Mouse (Mus musculus) forebrain, embryonic 14.5 days (tissue): Measurements from ENCODE around the gene Abcb1a. TPM values are rescaled to one million over a fixed set of nuclear protein-coding genes. Genes with fewer than 3 reads are reported as not detected.
A peak's percentile ranks its signal among the peaks of the same experiment; 100 is the strongest.

Experiments
- ATAC-seq: fragments of 200-750 bp; cut with Nextera tagmentation; 2 replicates; pipeline ENCODE4 v1.8.0; 2017; ENCODE audit warnings: mild to moderate bottlenecking, moderate library complexity
- DNase-seq: peaks from one replicate; pipeline ENCODE4 v3.0.0-alpha.2; 2015; ENCODE audit warnings: low spot score
- H3K27ac ChIP-seq: fragments of 300-500 bp; sonication (generic); 2 replicates; pipeline ENCODE4 v1.5.1; 2014; ENCODE audit warnings: low read depth, mild to moderate bottlenecking, control low read depth, low read length, moderate library complexity
- H3K27me3 ChIP-seq: fragments of 300-500 bp; sonication (generic); replicated peaks from 2 replicates; pipeline ENCODE4 v1.6.1; 2014; ENCODE audit warnings: low read length, control low read depth, mixed read lengths; ENCODE audit not compliant: control insufficient read depth, insufficient read depth
- H3K36me3 ChIP-seq: fragments of 300-500 bp; sonication (generic); 2 replicates; pipeline ENCODE4 v1.6.1; 2014; ENCODE audit warnings: low read length, control low read depth; ENCODE audit not compliant: control insufficient read depth, insufficient read depth
- H3K4me1 ChIP-seq: fragments of 300-500 bp; sonication (generic); 2 replicates; pipeline ENCODE4 v1.6.1; 2014; ENCODE audit warnings: antibody characterized with exemption, low read length, control low read depth; ENCODE audit not compliant: control insufficient read depth, insufficient read depth
- H3K4me2 ChIP-seq: fragments of 300-500 bp; sonication (generic); 2 replicates; pipeline ENCODE4 v1.6.1; 2014; ENCODE audit warnings: mild to moderate bottlenecking, control low read depth, low read length
- H3K4me3 ChIP-seq: fragments of 300-500 bp; sonication (generic); 2 replicates; pipeline ENCODE4 v1.5.1; 2014; ENCODE audit warnings: low read depth, low read length, control low read depth
- H3K9ac ChIP-seq: fragments of 300-500 bp; sonication (generic); 2 replicates; pipeline ENCODE4 v1.6.1; 2014; ENCODE audit warnings: mild to moderate bottlenecking, low read length, control low read depth, moderate library complexity
- H3K9me3 ChIP-seq: fragments of 300-500 bp; sonication (generic); replicated peaks from 2 replicates; pipeline ENCODE4 v1.6.1; 2016; ENCODE audit warnings: low read length, control low read depth, mixed read lengths; ENCODE audit not compliant: control insufficient read depth
- WGBS: fragments of 180-500 bp; shearing (Covaris S2); extraction: QIAGEN DNeasy Blood & Tissue Kit; methylation state at CpG from one replicate; pipeline ENCODE4 v1.1.7; 2014; 5-methylcytosine and 5-hydroxymethylcytosine counted together
- polyA plus RNA-seq: library from polyadenylated mRNA; unstranded; fragments of >200 nt; fragmentation: Nextera tagmentation; extraction: Ambion mirVana; gene quantifications from 2 replicates; pipeline ENCODE4 v1.2.1, GENCODE M21; 2014

Gene Abcb1a
- polyA plus RNA-seq: 1.4 and 1.8 TPM in 2 replicates

DNA sequence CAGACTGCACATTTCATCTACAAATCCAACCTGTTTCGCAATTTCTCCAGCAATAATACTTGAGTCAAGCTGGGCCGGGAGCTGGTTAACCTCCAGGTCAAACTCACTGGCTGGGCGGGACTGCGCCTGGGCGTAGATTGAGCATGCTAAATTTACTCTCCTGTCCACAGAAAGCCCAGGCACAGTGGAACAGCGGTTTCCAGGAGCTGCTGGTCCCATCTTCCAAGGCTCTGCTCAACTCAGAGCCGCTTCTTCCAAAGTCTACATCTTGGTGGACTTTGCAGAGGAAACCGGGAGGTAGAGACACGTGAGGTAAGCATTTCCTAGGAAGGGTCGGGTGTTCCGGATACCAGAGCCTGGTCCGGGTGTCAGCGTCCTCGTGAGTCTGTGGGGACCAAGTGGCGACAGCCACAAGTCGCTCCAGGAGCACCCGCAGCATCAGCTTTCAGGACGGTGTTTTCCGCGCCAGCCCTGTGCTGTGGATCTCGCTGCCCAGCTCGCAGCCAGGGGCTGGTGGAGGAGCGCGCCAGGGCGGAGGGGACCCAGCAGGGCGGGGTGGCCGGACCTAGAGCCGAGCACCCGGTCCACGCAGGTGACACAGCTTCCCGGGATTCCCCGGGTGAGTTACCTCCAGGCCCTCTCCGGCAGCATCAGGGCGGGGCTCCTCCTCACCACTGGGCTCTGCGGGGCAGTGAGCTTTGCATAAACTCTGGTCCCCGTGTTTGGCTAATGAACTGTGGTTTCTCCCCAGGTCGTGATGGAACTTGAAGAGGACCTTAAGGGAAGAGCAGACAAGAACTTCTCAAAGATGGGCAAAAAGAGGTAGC, at the start of gene Abcb1a:
TSS of gene Abcb1a (plus strand) at position 167 of the 827 bp plus-strand sequence.
- Histone ChIP-seq H3K4me1 (peaks cover 2% of the 10 kb centered on the region; the same call in 1 of the 2 replicates), H3K9me3 (no peaks in the 10 kb centered on the region), H3K4me2 (peak within 1 kb of the TSS; percentile 74), H3K4me3 (peak within 1 kb of the TSS; percentile 34), H3K27ac (no peak within 1 kb of the TSS), H3K9ac (peak within 1 kb of the TSS; percentile 58), H3K36me3 (no peaks in the 10 kb centered on the region), H3K27me3 (no peaks in the 10 kb centered on the region)
- DNase-seq: peak; percentile 10
- peak; percentile 78 for ATAC-seq
- WGBS: 10% methylated on average over 37 of the region's 37 CpGs

DNA sequence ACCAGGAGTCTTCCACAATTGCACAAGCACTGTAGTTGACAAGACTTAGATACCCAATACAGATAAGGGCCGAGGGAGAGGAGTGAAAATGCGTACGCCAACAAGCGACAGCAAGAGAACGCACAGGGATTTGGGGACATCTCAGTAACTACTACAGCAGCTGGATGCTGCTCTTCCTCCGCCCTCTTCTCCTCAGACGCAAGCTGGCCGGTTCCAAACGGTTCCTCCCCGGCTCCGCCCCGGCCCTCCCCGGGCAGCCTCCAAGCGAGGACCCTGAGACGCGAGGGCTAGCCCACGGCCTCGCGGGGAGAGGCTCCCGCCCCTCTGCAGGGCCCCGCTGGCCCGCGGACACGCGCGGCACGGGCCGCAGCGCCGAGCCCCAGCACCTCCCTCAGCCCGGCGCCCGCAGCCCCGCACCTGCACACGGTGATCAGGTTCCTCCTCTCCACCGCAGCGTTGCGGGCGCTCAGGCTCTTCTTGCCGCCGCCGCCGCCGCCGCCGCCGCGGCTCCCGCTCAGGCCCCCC, 37.7 kb upstream of the Abcb1a start:
- peak; percentile 71 for ATAC-seq
- Histone ChIP-seq H3K9me3 (no peaks in the 10 kb centered on the region), H3K4me3 (peak overlapping the region; percentile 94), H3K27me3 (no peaks in the 10 kb centered on the region), H3K27ac (peak overlapping the region; percentile 88), H3K4me2 (peak overlapping the region; percentile 72), H3K9ac (peak overlapping the region; percentile 92), H3K36me3 (no peaks in the 10 kb centered on the region), H3K4me1 (0 out of 2 replicates have a peak, but pooled peaks cover 3% of the 10 kb centered on the region)
- WGBS: under 1% methylated on average over 30 of the region's 49 CpGs
- DNase-seq: peak; percentile 63

DNA sequence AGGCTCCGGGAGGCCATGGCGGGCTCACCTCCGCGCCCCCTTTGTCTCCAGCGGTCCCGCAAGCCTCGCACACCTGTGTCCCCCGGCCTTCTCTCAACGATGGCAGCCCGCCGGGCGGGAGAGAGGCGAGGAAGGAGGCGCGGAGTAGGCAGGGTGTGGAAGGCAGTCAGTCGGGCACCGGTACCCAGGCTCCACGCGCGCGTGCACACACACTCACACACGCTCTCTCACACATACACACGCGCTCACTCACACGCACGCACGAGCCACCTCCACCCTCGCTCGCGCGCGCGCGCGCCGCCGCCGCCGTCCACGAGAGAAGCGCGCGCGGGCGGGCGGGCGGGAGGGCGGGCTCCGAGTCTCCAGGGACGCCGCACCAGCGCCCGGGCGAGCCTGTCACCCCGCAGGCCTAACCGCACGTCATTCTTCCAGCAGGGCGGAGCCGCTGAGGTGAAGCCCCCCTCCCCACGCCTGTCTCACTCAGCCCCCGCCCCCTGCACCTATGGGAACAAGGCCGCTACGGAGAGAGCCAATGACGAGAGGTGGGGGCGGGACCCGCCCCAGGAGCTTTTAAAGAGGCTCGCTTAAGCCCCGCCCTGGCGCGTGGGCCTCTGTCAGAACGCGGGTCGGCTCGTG, 37.2 kb upstream of the Abcb1a start, which contains the start of gene Rundc3b:
TSS of gene Rundc3b (minus strand) at position 357 of the 636 bp plus-strand sequence.
- peak; percentile 98 for DNase-seq
- Histone ChIP-seq H3K9me3 (no peaks in the 10 kb centered on the region), H3K4me2 (peak within 1 kb of the TSS; percentile 72), H3K27me3 (no peaks in the 10 kb centered on the region), H3K4me1 (0 out of 2 replicates have a peak, but pooled peaks cover 3% of the 10 kb centered on the region), H3K9ac (peak within 1 kb of the TSS; percentile 92), H3K27ac (peak within 1 kb of the TSS; percentile 88), H3K4me3 (peak within 1 kb of the TSS; percentile 94), H3K36me3 (no peaks in the 10 kb centered on the region)
- under 1% methylated on average over 50 of the region's 74 CpGs for WGBS
- ATAC-seq: peak; percentile 99

DNA sequence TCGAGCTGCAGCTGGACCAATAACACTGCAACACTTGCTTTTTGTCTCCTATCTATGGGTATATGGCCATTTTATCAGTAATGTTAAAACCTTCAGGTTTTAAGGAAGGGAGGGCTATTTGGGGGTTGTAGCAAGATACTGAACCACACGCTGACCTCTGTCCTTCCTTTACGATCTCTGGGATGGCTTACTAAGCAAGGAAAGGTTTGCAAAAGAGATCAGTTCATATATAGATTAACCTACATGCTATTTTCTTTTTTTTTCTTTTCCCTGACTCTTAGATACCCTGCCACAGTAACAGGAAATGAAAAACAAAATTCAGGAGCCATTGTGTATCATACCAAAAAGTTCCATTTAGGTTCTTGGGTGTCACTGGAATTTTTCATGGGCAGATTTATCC, 27.0 kb upstream of the Abcb1a start:
- Histone ChIP-seq H3K4me1 (no peaks in the 10 kb centered on the region), H3K36me3 (no peaks in the 10 kb centered on the region), H3K27me3 (no peaks in the 10 kb centered on the region), H3K4me3 (no peak overlapping the region), H3K9me3 (no peaks in the 10 kb centered on the region), H3K27ac (no peak overlapping the region), H3K4me2 (no peak overlapping the region), H3K9ac (no peak overlapping the region)
- WGBS: 85% methylated on average over 3 of the region's 3 CpGs
- ATAC-seq (no peak), DNase-seq (no peak)

DNA sequence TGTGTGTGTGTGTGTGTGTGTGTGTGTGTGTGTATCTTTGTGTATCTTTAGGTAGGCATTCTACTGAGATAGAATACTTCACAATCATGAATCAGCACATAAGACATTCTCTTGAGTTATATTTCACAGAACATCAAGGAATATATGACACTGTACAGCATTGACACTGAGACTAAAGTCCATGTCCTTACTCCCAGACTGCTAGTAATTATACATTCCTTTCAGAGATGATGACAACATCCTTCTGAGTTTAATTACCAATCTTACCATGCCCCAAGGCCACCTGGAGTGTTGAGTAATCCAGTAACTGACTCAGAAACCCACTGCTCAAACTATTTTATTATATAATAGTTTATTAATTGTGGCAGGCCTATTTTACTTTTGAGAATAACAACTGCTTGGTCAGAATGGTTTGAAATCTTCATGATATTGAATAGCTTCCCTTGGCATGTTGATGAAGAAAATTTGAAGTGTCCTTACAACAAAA, 25.3 kb upstream of the Abcb1a start:
- Histone ChIP-seq H3K4me2 (no peak overlapping the region), H3K27ac (no peak overlapping the region), H3K4me1 (no peaks in the 10 kb centered on the region), H3K9ac (no peak overlapping the region), H3K9me3 (no peaks in the 10 kb centered on the region), H3K4me3 (no peak overlapping the region), H3K27me3 (no peaks in the 10 kb centered on the region), H3K36me3 (no peaks in the 10 kb centered on the region)
- no peak for ATAC-seq
- DNase-seq: no peak

DNA sequence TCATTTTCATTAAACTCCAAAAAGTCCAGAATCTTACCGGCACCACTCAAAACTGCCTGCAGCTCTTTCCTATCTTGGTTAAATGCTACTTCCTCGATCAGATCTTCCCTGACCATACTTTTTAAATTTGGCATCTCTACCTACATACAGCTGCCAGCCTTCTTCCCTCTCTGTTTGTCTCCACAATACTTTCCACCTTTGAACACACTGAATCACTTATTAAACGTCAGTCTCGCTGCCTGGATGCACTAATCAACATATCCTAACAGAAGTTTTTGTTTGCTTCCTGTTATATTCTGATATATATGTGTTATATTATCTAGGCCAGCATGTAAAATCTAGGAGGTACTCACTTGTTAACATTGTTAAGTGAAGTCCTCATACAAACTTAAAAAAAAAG, 11.6 kb upstream of the Abcb1a start:
- no peaks in the 10 kb centered on the region for H3K27me3 ChIP-seq
- H3K27ac ChIP-seq: no peak overlapping the region
- no peaks in the 10 kb centered on the region for H3K36me3 ChIP-seq
- H3K9me3 ChIP-seq: no peaks in the 10 kb centered on the region
- H3K4me2 ChIP-seq: no peak overlapping the region
- WGBS: 77% methylated on average over 4 of the region's 4 CpGs
- H3K9ac ChIP-seq: no peak overlapping the region
- H3K4me1 ChIP-seq: no peaks in the 10 kb centered on the region
- H3K4me3 ChIP-seq: no peak overlapping the region
- DNase-seq (no peak), ATAC-seq (no peak)

DNA sequence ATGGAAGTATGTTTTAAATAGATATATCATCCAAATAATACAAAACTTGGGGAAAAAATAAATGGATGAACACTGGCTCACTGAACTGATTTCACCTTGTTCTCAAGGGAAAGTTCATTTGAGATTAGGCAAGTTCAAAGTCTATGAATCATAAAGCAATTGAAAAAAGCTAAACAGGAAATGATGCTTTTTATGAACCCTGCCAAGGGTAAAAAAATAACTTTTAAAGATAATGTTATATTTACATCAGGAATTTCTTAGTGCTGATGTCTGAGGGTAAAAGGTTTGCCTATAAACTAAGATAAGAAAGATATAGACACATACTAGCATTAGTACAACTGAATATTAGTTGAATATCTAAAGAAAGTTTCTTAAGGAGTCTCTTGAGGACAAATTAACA, 11.1 kb upstream of the Abcb1a start:
- ATAC-seq (no peak), DNase-seq (no peak)
- no peaks in the 10 kb centered on the region for H3K27me3 ChIP-seq
- H3K9me3 ChIP-seq: no peaks in the 10 kb centered on the region
- H3K27ac ChIP-seq: no peak overlapping the region
- no peak overlapping the region for H3K4me2 ChIP-seq
- no peaks in the 10 kb centered on the region for H3K4me1 ChIP-seq
- H3K9ac ChIP-seq: no peak overlapping the region
- no peak overlapping the region for H3K4me3 ChIP-seq
- H3K36me3 ChIP-seq: no peaks in the 10 kb centered on the region

DNA sequence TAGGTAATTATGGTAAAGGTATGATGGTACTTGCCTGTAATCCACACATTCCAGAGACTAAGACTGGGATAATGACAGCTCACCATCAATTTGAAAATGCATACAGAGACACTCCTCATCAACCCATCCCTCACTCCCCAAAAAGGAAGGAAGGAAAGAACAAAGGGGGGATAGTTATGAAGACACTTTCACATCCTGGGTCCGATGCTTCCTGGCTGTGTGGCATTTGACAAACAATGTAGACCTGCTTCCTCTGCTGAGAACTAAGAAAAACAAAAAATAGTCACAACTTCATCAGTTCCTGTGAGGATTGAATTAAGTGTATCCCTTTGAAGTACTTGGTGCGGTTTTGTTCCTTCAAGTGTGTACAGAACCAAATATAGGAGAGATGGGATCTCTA, 7.8 kb upstream of the Abcb1a start:
- Histone ChIP-seq H3K4me2 (no peak overlapping the region), H3K27me3 (no peaks in the 10 kb centered on the region), H3K9ac (no peak overlapping the region), H3K36me3 (no peaks in the 10 kb centered on the region), H3K4me1 (no peaks in the 10 kb centered on the region), H3K9me3 (no peaks in the 10 kb centered on the region), H3K4me3 (no peak overlapping the region), H3K27ac (no peak overlapping the region)
- 85% methylated on average over 2 of the region's 2 CpGs for WGBS
- DNase-seq (no peak), ATAC-seq (no peak)
